Mouse (Mus musculus) hindbrain, embryonic 14.5 days (tissue): ENCODE data around the gene Nfib. TPM values are rescaled to one million over a fixed set of nuclear protein-coding genes. Genes with fewer than 3 reads are reported as not detected.

ENCODE experiments used
- ATAC-seq: fragments of 200-750 bp; cut with Nextera tagmentation; 2 replicates; pipeline ENCODE4 v1.8.0; 2017; ENCODE audit warnings: moderate number of reproducible peaks, mild to moderate bottlenecking, moderate TSS enrichment, moderate library complexity; ENCODE audit not compliant: low FRiP score
- DNase-seq: peaks from one replicate; pipeline ENCODE4 v3.0.0-alpha.2; 2015; ENCODE audit warnings: low spot score
- H3K27ac ChIP-seq: fragments of 300-500 bp; sonication (generic); 2 replicates; pipeline ENCODE4 v1.5.1; 2014; ENCODE audit warnings: mild to moderate bottlenecking, moderate library complexity
- H3K27me3 ChIP-seq: fragments of 300-500 bp; sonication (generic); 2 replicates; pipeline ENCODE4 v1.6.1; 2014; ENCODE audit warnings: mild to moderate bottlenecking, low read length, mixed read lengths; ENCODE audit not compliant: control insufficient read depth, insufficient read depth
- H3K36me3 ChIP-seq: fragments of 300-500 bp; sonication (generic); replicated peaks from 2 replicates; pipeline ENCODE4 v1.6.1; 2014; ENCODE audit not compliant: control insufficient read depth, insufficient read depth
- H3K4me1 ChIP-seq: fragments of 300-500 bp; sonication (generic); replicated peaks from 2 replicates; pipeline ENCODE4 v1.6.1; 2014; ENCODE audit warnings: antibody characterized with exemption, low read length, mixed read lengths; ENCODE audit not compliant: control insufficient read depth, insufficient read depth
- H3K4me2 ChIP-seq: fragments of 300-500 bp; sonication (generic); replicated peaks from 2 replicates; pipeline ENCODE4 v1.6.1; 2014; ENCODE audit warnings: mild to moderate bottlenecking, moderate library complexity
- H3K4me3 ChIP-seq: fragments of 300-500 bp; sonication (generic); replicated peaks from 2 replicates; pipeline ENCODE4 v1.5.1; 2014; ENCODE audit warnings: mild to moderate bottlenecking, low read length
- H3K9ac ChIP-seq: fragments of 300-500 bp; sonication (generic); 2 replicates; pipeline ENCODE4 v1.6.1; 2014
- H3K9me3 ChIP-seq: fragments of 300-500 bp; sonication (generic); 2 replicates; pipeline ENCODE4 v1.6.1; 2016; ENCODE audit warnings: low read length; ENCODE audit not compliant: control insufficient read depth
- WGBS: fragments of 180-500 bp; shearing (Covaris S2); extraction: QIAGEN DNeasy Blood & Tissue Kit; methylation state at CpG from one replicate; pipeline ENCODE4 v1.1.7; 2014; 5-methylcytosine and 5-hydroxymethylcytosine counted together
- polyA plus RNA-seq: library from polyadenylated mRNA; unstranded; fragments of >200 nt; fragmentation: Nextera tagmentation; extraction: Ambion mirVana; gene quantifications from 2 replicates; pipeline ENCODE4 v1.2.1, GENCODE M21; 2014

Gene Nfib
- polyA plus RNA-seq, 1 experiment from 2014 or later, result 90.8 TPM

DNA sequence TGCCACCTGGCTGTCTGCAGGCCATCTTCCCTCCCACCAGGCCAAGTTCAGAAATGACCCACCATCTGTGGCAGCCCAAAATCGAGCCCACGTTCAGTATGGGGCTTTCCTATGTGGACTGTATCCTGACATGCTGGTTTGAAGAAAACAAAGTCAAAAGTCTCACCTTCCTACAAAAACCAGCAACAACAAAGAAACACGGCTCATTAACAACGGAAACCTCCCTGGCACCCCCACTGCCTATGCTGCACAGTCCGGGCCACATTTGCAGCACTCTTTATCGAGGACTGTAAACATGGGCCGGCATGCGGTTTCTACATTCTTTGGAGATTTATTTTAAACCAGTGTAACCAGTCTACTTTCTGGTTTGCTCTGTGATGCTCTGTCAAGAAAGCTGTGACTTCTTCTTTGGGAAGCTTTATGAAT is 208.4 kb downstream of the Nfib start:
- DNase-seq, result no peak
- H3K4me1 ChIP-seq, result peaks cover 11% of the 10 kb centered on the region; the same call in 1 of the 2 replicates
- peak overlapping the region; percentile 86 for H3K27ac ChIP-seq
- H3K9ac ChIP-seq, result peak overlapping the region; percentile 97
- no peaks in the 10 kb centered on the region for H3K27me3 ChIP-seq
- WGBS, result 72% methylated on average over 8 of the region's 8 CpGs
- ATAC-seq, result no peak
- peak overlapping the region; percentile 71 for H3K4me3 ChIP-seq
- H3K36me3 ChIP-seq, result peaks cover 13% of the 10 kb centered on the region; the same call in 1 of the 2 replicates
- no peaks in the 10 kb centered on the region for H3K9me3 ChIP-seq
- H3K4me2 ChIP-seq, result peak overlapping the region; percentile 82

DNA sequence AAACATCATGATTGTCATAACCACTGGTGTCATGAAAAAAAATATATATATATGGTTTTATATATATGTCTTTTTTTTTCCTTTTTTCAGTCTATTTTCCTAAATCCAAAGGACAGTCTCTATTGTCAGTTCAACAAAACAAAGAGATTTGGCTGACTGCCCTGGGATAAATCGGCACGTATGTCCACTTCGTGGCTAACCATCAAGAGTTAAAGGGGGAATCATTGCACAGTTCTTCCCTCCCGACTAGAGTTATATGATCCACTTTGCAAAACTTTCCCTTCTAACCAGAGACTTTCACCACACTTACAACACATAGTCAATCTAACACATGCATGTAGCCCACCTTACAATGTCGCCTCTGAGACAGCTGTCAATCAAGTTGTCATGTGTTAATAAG is 209.2 kb downstream of the Nfib start:
- H3K27me3 ChIP-seq, result no peaks in the 10 kb centered on the region
- H3K36me3 ChIP-seq, result peaks cover 13% of the 10 kb centered on the region; the same call in 1 of the 2 replicates
- ATAC-seq, result no peak
- H3K9ac ChIP-seq, result peak overlapping the region; percentile 97
- H3K27ac ChIP-seq, result peak overlapping the region; percentile 86
- no peak for DNase-seq
- peak overlapping the region; percentile 71 for H3K4me3 ChIP-seq
- WGBS, result 60% methylated on average over 5 of the region's 5 CpGs
- peaks cover 11% of the 10 kb centered on the region for H3K4me1 ChIP-seq
- peak overlapping the region; percentile 82 for H3K4me2 ChIP-seq
- H3K9me3 ChIP-seq, result no peaks in the 10 kb centered on the region

DNA sequence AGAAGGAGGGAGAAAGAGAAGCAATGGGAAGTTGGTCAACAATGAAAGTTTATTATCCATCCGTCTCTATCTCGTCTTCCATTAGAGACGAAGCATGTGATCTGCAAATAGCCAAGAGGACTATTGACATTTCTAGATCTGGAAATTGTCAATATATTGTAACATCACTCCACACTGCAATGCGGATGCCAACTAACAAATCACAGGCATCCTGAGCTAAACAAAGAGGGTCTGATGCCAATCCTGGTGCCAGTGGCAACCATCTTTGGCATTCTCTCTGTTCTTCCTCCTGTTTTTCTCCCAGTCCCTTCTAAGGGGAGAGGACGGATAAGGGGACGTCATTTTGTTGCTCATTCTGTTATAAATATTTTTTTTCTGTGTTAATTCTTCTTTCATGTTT is 209.9 kb downstream of the Nfib start:
- DNase-seq, result no peak
- 66% methylated on average over 6 of the region's 6 CpGs for WGBS
- peaks cover 11% of the 10 kb centered on the region for H3K4me1 ChIP-seq
- peaks cover 13% of the 10 kb centered on the region; the same call in 1 of the 2 replicates for H3K36me3 ChIP-seq
- no peak for ATAC-seq
- no peaks in the 10 kb centered on the region for H3K9me3 ChIP-seq
- H3K4me3 ChIP-seq, result peak overlapping the region; percentile 71
- H3K4me2 ChIP-seq, result peak overlapping the region; percentile 82
- peak overlapping the region; percentile 86 for H3K27ac ChIP-seq
- H3K27me3 ChIP-seq, result no peaks in the 10 kb centered on the region
- H3K9ac ChIP-seq, result peak overlapping the region; percentile 97

DNA sequence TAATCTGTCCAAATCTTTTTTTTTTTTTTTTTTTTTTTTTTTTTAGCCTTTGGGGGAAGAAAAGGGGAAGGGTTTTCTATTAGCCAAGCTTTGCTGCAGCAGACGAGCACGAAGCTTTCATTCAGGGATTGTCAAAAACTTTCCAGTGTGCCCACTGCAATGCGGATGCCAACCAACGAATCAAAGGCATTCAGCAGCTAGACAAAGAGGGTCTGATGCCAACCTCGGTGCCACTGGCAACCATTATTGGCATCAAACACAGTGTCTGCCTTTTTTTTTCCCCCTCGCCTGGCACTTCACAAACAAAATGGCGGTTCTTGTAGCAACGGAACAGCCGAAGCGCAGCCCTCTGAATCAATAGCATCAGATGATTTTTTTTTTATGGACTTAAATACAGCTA is 210.7 kb downstream of the Nfib start:
- Histone ChIP-seq H3K27ac (peak overlapping the region; percentile 86), H3K4me1 (peaks cover 12% of the 10 kb centered on the region), H3K27me3 (no peaks in the 10 kb centered on the region), H3K4me3 (peak overlapping the region; percentile 71), H3K9ac (peak overlapping the region; percentile 97), H3K4me2 (peak overlapping the region; percentile 82), H3K36me3 (peaks cover 13% of the 10 kb centered on the region; the same call in 1 of the 2 replicates), H3K9me3 (no peaks in the 10 kb centered on the region)
- WGBS, result 51% methylated on average over 10 of the region's 10 CpGs
- DNase-seq, result peak; percentile 86
- ATAC-seq, result peak; percentile 61; the same call in 1 of the 2 replicates

DNA sequence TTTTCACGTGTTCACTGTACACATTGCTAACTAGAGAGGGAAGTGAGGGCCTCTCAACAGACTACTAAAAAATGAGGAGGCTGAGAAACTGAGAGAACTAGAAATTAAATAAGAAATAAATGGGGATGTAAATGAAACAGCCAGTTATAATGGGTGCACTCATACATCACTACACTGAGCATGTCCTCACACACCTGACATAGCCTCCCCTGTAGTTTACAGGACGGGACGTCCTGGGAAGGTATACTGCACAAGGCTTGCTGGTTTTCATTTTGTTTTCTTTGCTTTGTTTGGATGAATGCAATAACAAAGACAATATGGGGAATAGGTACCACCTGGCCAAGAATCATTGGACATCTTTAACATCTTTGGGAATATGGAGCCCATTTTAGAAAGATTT is 211.1 kb downstream of the Nfib start:
- peak overlapping the region; percentile 71 for H3K4me3 ChIP-seq
- DNase-seq, result no peak
- no peaks in the 10 kb centered on the region for H3K9me3 ChIP-seq
- peak overlapping the region; percentile 82 for H3K4me2 ChIP-seq
- H3K27ac ChIP-seq, result peak overlapping the region; percentile 86
- H3K27me3 ChIP-seq, result no peaks in the 10 kb centered on the region
- 53% methylated on average over 3 of the region's 3 CpGs for WGBS
- H3K36me3 ChIP-seq, result peaks cover 13% of the 10 kb centered on the region; the same call in 1 of the 2 replicates
- peak overlapping the region; percentile 44 for H3K9ac ChIP-seq
- peak; percentile 35; the same call in 1 of the 2 replicates for ATAC-seq
- peaks cover 16% of the 10 kb centered on the region for H3K4me1 ChIP-seq

DNA sequence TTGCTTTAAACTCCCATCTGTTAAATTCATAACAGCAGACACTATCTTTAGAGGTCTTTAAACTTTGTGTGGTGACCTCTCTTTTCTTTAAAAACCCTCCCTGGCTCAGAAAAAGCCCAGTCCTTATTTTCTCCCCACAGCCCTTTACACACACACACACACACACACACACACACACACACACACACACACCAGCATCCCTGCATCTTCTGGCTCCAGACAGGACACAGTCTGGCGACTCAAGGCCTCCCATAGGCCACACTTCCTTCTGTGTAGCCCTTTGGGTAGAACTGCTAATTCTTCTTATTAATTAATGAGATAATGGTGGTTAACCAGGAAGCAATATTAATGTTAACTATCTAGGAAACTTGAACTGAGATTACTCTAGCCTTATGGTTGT is 211.7 kb downstream of the Nfib start:
- ATAC-seq (no peak), DNase-seq (no peak)
- H3K27ac ChIP-seq, result peak overlapping the region; percentile 86
- H3K4me3 ChIP-seq, result peak overlapping the region; percentile 71; the same call in 1 of the 2 replicates
- peaks cover 13% of the 10 kb centered on the region; the same call in 1 of the 2 replicates for H3K36me3 ChIP-seq
- H3K4me2 ChIP-seq, result peak overlapping the region; percentile 82
- WGBS, result 50% methylated on average over 1 of the region's 1 CpGs
- peak overlapping the region; percentile 44 for H3K9ac ChIP-seq
- H3K9me3 ChIP-seq, result no peaks in the 10 kb centered on the region
- H3K4me1 ChIP-seq, result peaks cover 16% of the 10 kb centered on the region
- no peaks in the 10 kb centered on the region for H3K27me3 ChIP-seq

DNA sequence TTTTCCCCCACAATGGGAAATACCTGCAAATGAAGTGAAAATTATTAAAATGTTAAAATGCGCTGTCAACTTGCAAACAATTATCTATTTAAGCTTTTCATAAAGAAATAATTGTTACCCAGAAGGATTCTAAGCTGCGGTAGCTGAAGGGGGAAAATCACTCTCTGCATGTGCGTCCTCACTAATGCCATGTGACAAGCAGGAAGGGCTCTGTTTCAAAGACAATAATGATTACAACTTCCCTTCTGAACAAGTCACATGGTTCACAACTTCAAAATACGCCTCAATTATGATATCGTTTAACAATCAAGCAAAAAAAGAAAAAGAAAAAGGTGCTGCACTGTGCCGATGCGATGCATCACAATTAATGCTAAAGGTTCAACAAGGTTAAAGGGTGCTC is 212.2 kb downstream of the Nfib start:
- no peak overlapping the region; the same call in 1 of the 2 replicates for H3K4me3 ChIP-seq
- WGBS, result 66% methylated on average over 7 of the region's 7 CpGs
- H3K36me3 ChIP-seq, result peaks cover 11% of the 10 kb centered on the region; the same call in 1 of the 2 replicates
- 0 out of 2 replicates have a peak overlapping the region, but pooled peaks have one; percentile 44 for H3K9ac ChIP-seq
- H3K27ac ChIP-seq, result peak overlapping the region; percentile 86; the same call in 1 of the 2 replicates
- H3K27me3 ChIP-seq, result no peaks in the 10 kb centered on the region
- H3K4me2 ChIP-seq, result peak overlapping the region; percentile 82
- H3K9me3 ChIP-seq, result no peaks in the 10 kb centered on the region
- no peak for DNase-seq
- ATAC-seq, result no peak
- peaks cover 16% of the 10 kb centered on the region for H3K4me1 ChIP-seq

DNA sequence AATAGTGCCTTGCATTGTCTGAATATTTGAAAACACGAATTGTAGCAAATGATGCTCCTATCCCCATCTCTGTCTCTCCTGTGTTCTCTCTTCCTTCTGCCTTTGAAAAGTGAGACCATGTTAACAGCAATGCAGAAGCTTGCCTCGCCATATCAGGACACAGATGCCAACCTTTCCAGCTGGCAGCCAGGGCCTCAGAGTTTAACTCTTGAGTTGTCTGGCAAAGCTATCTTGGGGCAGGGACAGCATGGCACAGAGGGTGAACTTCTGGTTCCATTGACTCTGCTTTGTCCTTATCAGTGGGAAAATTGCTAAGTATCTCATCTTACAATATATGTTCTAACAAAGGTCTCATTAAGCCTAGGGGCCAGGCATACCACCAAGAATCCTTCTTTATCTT is 212.8 kb downstream of the Nfib start:
- Histone ChIP-seq H3K4me1 (peaks cover 16% of the 10 kb centered on the region), H3K4me3 (no peak overlapping the region), H3K9me3 (no peaks in the 10 kb centered on the region), H3K27ac (peak overlapping the region; percentile 86; the same call in 1 of the 2 replicates), H3K4me2 (peak overlapping the region; percentile 82), H3K27me3 (no peaks in the 10 kb centered on the region), H3K36me3 (peaks cover 4% of the 10 kb centered on the region; the same call in 1 of the 2 replicates), H3K9ac (no peak overlapping the region)
- DNase-seq (no peak), ATAC-seq (no peak)
- 48% methylated on average over 2 of the region's 2 CpGs for WGBS

DNA sequence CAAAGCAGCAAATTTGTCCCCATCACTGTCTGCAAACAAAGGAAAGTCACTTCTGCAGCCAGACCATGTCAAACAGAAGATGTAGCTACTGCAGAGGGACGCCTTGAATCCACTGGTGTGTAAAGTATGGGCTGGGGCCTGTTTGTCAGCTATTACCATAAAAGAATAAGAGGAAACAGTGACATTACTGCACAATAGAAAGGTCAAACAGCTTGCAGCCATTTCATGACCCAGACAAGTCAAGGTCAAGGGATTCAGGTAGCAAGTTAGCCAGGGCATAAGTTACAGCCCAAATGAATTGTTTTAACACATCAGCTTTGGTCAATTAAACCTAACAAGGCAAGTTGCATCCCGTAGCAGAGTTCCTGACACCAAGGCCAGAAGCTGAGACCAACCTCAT is 215.6 kb downstream of the Nfib start:
- H3K4me2 ChIP-seq, result peak overlapping the region; percentile 30
- 8% methylated on average over 2 of the region's 2 CpGs for WGBS
- no peak overlapping the region for H3K27ac ChIP-seq

More for the DNA sequence above, 215.6 kb downstream of the Nfib start:
- no peak for ATAC-seq
- no peak overlapping the region for H3K4me3 ChIP-seq
- no peak for DNase-seq
- H3K4me1 ChIP-seq, result peaks cover 16% of the 10 kb centered on the region
- H3K9ac ChIP-seq, result peak overlapping the region; percentile 28; the same call in 1 of the 2 replicates
- H3K36me3 ChIP-seq, result no peaks in the 10 kb centered on the region
- H3K9me3 ChIP-seq, result no peaks in the 10 kb centered on the region
- no peaks in the 10 kb centered on the region for H3K27me3 ChIP-seq
